Mouse (Mus musculus) induced T-regulatory cell, adult 2 months (primary cell): ENCODE results near the gene Rpp21.

Experiments used
- DNase-seq: peaks from one replicate; pipeline ENCODE4 v3.0.0-alpha.2; 2012; ENCODE audit warnings: low read depth

The Rpp21 gene

DNA sequence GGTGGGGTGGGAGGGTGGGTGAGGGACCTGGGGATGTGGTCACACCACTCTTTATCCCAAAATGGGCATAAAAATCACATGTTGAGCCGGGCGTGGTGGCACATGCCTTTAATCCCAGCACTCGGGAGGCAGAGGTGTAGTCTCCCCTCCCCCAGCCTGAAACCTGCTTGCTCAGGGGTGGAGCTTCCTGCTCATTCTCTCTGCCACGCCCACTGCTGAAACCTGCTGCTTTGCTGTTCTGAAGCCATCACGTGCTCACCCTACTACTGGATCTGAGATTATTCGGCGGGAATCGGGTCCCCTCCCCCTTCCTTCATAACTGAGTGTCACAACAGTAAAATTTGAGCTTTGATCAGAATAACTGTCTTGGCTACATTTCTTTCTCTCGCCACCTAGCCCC, 22.6 kb downstream of the Rpp21 start:
- peak; percentile 84 for DNase-seq

- DNase-seq = no peak
These were observed 24.3 kb downstream of the Rpp21 start for GRCm38 (mm10) chr17:36233572-36233971.

- peak; percentile 99 for DNase-seq
These were observed 26.6 kb downstream of the Rpp21 start for GRCm38 (mm10) chr17:36231318-36231717.

DNA sequence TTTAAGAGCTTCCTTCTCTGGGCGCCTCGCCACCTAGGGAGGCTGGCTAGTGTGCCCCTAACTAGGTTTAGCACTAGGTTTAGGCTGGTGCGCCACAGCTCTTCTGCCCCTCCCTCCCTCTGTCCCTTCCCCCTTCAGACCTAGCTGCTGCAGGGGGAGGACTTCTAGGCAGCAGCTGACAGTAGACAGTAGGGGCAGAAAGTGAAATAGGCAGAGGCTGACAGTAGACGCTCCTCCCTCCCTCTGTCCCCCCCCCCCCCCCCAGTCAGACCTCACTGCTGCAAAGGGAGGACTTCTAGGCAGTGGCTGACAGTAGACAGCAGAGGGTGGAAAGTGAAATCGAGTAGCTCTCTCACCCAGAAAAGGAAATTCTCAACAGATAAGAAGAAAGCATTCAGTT, 28.8 kb downstream of the Rpp21 start:
- DNase-seq = peak; percentile 71

DNA sequence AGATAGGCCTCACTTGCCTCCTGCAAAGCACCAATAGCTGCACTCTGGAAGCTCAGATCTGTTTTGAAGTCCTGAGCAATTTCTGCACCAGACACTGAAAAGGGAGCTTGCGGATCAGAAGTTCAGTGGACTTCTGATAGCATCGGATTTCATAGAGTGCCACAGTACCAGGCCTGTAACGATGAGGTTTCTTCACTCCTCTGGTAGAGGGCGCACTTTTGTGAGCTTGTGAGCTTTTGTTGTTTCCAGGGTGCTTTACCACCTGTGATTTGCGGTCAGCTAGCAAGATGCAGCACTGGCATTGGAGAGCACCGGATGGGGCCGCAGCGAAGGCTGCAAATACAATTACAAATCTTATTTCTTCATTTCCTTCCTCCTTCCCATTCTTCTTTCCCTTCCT, 30.9 kb downstream of the Rpp21 start:
- peak; percentile 89 for DNase-seq

DNA sequence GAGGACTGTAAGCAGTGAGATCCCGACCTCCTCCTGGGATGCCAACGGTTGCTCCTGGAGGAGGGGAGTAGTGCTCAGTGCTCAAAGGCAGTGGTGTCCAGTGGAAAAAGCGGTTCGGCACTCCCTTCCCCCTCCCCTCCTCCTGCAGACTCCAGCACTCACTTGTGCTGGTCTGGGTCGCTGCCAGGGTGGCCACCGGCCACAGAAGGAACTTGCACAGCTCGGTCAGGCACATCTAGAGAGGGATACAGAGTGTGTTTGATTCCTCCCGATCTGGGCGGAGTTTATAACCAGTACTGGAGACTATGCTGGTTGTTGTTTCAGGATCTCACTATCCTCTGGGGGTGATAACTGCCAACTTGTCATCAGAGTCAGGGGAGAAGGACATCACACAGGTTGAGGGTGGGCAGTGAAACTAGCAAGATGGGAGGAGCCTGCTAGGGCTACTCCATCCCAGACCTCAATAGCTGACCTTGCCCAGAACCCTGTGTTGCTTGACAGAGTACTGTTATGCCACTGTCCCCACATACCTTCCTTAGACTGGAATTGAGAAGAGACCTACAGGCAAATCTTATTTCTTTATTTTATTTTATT, 32.5 kb downstream of the Rpp21 start:
- DNase-seq = no peak

DNA sequence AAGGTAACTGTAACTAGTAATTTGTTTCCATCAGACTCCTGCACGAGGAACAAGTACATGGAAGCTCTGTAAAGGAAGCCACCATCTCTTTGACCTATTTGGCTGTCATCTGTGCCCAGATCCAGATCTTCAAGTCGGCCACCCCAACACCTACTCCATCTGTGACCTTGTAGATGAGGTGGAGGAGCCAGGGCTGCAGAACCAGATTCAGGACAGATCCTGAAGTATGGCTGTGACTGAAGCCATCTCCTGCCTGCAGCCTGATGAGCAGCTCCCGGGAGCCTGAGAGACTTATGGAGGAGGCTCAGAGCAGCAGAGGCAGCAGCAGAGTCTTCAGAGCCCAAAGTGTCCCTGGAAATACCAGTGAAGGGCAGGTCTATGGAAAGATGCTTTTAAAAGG, 33.4 kb downstream of the Rpp21 start:
- DNase-seq = no peak

DNA sequence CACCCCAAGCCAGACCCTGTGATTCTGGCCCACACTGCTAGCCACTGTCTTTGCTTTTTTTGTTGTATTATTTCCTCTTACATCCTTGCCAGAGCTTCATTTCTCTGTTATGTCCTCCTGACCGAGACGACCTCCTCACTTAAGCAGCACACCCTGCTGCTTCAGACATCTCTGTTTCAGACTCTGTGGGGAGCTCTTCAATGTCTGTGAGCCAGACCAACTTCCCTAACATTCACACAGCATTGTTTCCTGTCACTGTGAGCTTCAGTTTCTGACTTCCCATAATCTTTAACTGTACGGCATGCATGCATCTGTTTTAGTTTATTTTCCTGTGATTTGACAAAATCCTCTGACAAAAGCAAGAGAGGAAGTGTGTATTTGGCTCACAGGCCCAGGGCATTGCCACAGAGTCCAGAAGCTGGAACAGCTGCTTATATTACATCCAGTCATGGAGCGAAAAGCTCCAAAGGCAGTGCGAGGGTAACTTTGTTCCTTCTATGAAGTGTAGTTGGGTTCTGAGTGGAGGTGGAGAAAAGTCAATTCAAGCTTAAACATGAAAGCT, 39.2 kb downstream of the Rpp21 start:
- no peak for DNase-seq

DNA sequence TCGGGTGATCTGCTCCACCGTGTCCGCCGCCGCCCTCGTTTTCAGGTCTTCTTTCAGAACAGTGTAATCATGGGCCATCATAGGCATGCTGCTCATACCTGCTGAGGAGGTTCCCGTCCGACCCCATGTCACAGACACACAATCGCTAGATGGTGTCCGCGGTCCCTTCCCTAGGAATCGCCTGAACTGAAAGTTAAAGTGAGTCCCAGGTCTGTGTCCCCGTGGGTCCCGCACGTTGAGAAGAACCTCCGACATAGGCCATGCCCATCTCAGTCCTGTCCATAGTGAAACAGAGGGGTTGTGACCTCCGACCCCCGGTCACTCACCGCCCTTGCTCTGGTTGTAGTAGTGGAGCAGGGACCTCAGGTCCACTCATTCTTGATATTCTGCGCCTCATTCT, 42.3 kb downstream of the Rpp21 start:
- no peak for DNase-seq

DNA sequence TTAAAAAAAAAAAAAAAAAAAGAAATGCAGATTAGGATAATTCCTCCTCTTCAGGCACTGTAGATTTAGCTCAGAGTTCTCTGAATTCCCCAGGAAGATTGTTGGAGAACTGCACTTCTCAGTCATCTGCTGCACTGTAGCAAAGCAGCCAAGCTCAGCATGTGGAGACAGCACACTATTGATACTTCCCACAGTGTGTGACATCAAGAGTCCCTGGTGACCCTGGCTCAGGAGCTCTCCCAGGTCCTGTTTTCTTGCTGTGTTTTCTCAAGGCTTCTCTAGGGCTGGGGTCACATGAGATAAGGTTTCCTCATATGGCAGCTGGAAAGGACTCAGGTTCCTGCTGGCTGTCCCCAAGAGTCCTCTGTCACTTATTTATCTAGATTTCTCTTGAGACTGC, 51.0 kb downstream of the Rpp21 start:
- no peak for DNase-seq

DNA sequence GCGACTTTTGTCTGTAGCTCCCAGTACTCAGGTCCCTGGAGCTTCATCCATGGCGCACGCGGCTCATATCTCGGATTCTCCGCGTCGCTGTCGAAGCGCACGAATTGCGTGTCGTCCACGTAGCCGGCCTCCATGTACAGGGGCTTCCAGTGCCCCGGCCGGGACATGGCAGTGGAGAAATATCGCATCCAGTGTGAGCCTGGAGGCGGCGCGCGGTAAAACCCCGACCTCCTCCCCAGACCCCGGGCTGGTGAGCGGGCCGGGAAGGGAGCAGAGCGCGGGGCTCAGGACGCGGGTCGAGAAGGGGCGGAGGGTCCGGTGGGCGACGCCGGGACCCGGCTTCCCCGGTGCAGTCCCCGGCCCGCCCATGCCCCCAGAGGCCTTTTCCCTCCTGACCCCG, 52.0 kb downstream of the Rpp21 start:
- DNase-seq = no peak
